In genomic region chr4:43561997-43562768, GRCm38 (mm10) we compare ENCODE assay signal across 8 mouse cellular contexts. TPM values are rescaled to one million over a fixed set of nuclear protein-coding genes. Genes with fewer than 3 reads are reported as not detected.
DNase-seq lines count a peak whose midpoint lies in the region; ATAC-seq and TF ChIP-seq lines count a peak whose summit lies in the region.

Gene Creb3, plus strand, starts transcription at chr4:43562332.
Gene Tln1, minus strand, starts transcription at chr4:43562691.

- peak; percentile 95 for TF ChIP-seq POLR2A in heart, adult 2 months (IDR thresholded peaks at IDR 0.05; ENCODE audit: insufficient read depth, low read depth, low read length)

- intact Hi-C loops in heart, adult 2 months (cut with DNase I), result loop anchor here (2.0 to 5.0 kb wide), 4 partner anchors 15 to 119 kb away; partner anchors contain the start of genes Ccdc107 and Hint2

- peak; percentile 26; the same call in 1 of the 2 replicates for TF ChIP-seq CTCF in heart, adult 2 months (IDR thresholded peaks at IDR 0.05)

- peak; percentile 99 for DNase-seq in 3T3-L1 (ENCODE audit: low read depth, low spot score)
- peak; percentile 83 to 90 for DNase-seq in adrenal gland, postnatal 4 days (ENCODE audit: low spot score in 2 of 2)
- DNase-seq in embryonic facial prominence, embryonic 14.5 days (ENCODE audit: low spot score), result peak; percentile 99
- peak; percentile 94 to 97 for DNase-seq in heart, adult 2 months
- DNase-seq in kidney, adult 8-10 months, result peak; percentile 97
- peak; percentile 89 to 93 for DNase-seq in spleen, postnatal 10 days (ENCODE audit: low spot score in 2 of 2)

- H3K4me2 ChIP-seq in embryonic facial prominence, embryonic 14.5 days (ENCODE audit: low read depth, low read length), result peak within 1 kb of the TSS; percentile 88
- H3K4me2 ChIP-seq in limb, embryonic 13.5 days (replicated peaks), result peak within 1 kb of the TSS; percentile 91
- H3K4me2 ChIP-seq in midbrain, embryonic 16.5 days (ENCODE audit: low read length), result peak within 1 kb of the TSS; percentile 87

- peaks cover 28% of the 10 kb centered on the region for H3K36me3 ChIP-seq in embryonic facial prominence, embryonic 14.5 days (ENCODE audit: control insufficient read depth, insufficient read depth, low read length)
- peaks cover 14% of the 10 kb centered on the region for H3K36me3 ChIP-seq in heart, adult 2 months (ENCODE audit: control insufficient read depth, insufficient read depth, low read length)
- peaks cover 34% of the 10 kb centered on the region for H3K36me3 ChIP-seq in limb, embryonic 13.5 days
- peaks cover 21% of the 10 kb centered on the region for H3K36me3 ChIP-seq in midbrain, embryonic 16.5 days (ENCODE audit: control insufficient read depth, insufficient read depth, low read length)

- WGBS in embryonic facial prominence, embryonic 14.5 days, result under 1% methylated on average over 47 of the region's 62 CpGs
- under 1% methylated on average over 62 of the region's 62 CpGs for WGBS in heart, adult 2 months
- WGBS in limb, embryonic 13.5 days, result under 1% methylated on average over 62 of the region's 62 CpGs
- under 1% methylated on average over 62 of the region's 62 CpGs for WGBS in midbrain, embryonic 16.5 days

- H3K79me2 ChIP-seq in heart, adult 2 months (replicated peaks; ENCODE audit: control insufficient read depth, insufficient read depth, low read length), result peaks cover 7% of the 10 kb centered on the region

- peak; percentile 94 for ATAC-seq in embryonic facial prominence, embryonic 14.5 days (ENCODE audit: low read depth)
- peak; percentile 94 for ATAC-seq in limb, embryonic 13.5 days (ENCODE audit: low FRiP score, low read depth)
- ATAC-seq in midbrain, embryonic 16.5 days, result peak; percentile 97

- peak within 1 kb of the TSS; percentile 99 for H3K27ac ChIP-seq in embryonic facial prominence, embryonic 14.5 days (replicated peaks; ENCODE audit: low read depth, low read length)
- peak within 1 kb of the TSS; percentile 98 for H3K27ac ChIP-seq in heart, adult 2 months
- H3K27ac ChIP-seq in limb, embryonic 13.5 days, result peak within 1 kb of the TSS; percentile 99
- H3K27ac ChIP-seq in midbrain, embryonic 16.5 days (ENCODE audit: low read length), result peak within 1 kb of the TSS; percentile 95

- peak within 1 kb of the TSS; percentile 93 for H3K9ac ChIP-seq in embryonic facial prominence, embryonic 14.5 days (ENCODE audit: low read depth, low read length)
- peak within 1 kb of the TSS; percentile 97 for H3K9ac ChIP-seq in heart, adult 2 months (ENCODE audit: low read depth, low read length)
- peak within 1 kb of the TSS; percentile 93 for H3K9ac ChIP-seq in limb, embryonic 13.5 days
- peak within 1 kb of the TSS; percentile 86 for H3K9ac ChIP-seq in midbrain, embryonic 16.5 days (ENCODE audit: low read depth, low read length)

- no peaks in the 10 kb centered on the region for H3K27me3 ChIP-seq in embryonic facial prominence, embryonic 14.5 days (replicated peaks; ENCODE audit: control insufficient read depth, insufficient read depth, low read length)
- no peaks in the 10 kb centered on the region for H3K27me3 ChIP-seq in heart, adult 2 months (ENCODE audit: control insufficient read depth, insufficient read depth, low read length)
- no peaks in the 10 kb centered on the region for H3K27me3 ChIP-seq in limb, embryonic 13.5 days
- H3K27me3 ChIP-seq in midbrain, embryonic 16.5 days (ENCODE audit: control insufficient read depth, insufficient read depth, low read depth, low read length), result no peaks in the 10 kb centered on the region

- TF ChIP-seq EP300 in heart, adult 2 months (IDR thresholded peaks at IDR 0.05; ENCODE audit: insufficient read depth, low read depth, low read length), result peak; percentile 53

- peak within 1 kb of the TSS; percentile 96 for H3K4me3 ChIP-seq in embryonic facial prominence, embryonic 14.5 days (ENCODE audit: low read depth, low read length)
- peak within 1 kb of the TSS; percentile 61 for H3K4me3 ChIP-seq in heart, adult 2 months
- peak within 1 kb of the TSS; percentile 92 for H3K4me3 ChIP-seq in limb, embryonic 13.5 days
- H3K4me3 ChIP-seq in midbrain, embryonic 16.5 days (ENCODE audit: low read depth, low read length), result peak within 1 kb of the TSS; percentile 62

- H3K4me1 ChIP-seq in embryonic facial prominence, embryonic 14.5 days (ENCODE audit: control insufficient read depth, insufficient read depth, low read length), result peaks cover 39% of the 10 kb centered on the region
- H3K4me1 ChIP-seq in heart, adult 2 months (ENCODE audit: control insufficient read depth, insufficient read depth, low read length), result peaks cover 30% of the 10 kb centered on the region
- peaks cover 55% of the 10 kb centered on the region for H3K4me1 ChIP-seq in limb, embryonic 13.5 days
- peaks cover 45% of the 10 kb centered on the region for H3K4me1 ChIP-seq in midbrain, embryonic 16.5 days (ENCODE audit: control insufficient read depth, insufficient read depth, low read length)

- H3K9me3 ChIP-seq in embryonic facial prominence, embryonic 14.5 days (ENCODE audit: control insufficient read depth, low read length), result no peaks in the 10 kb centered on the region
- H3K9me3 ChIP-seq in limb, embryonic 13.5 days, result no peaks in the 10 kb centered on the region
- no peaks in the 10 kb centered on the region for H3K9me3 ChIP-seq in midbrain, embryonic 16.5 days (replicated peaks; ENCODE audit: control insufficient read depth, low read length, poor library complexity, severe bottlenecking)

RNA-seq across cellular contexts. Expression of gene Creb3, which starts in this region (rescaled TPM):
- 100 to 1,000 TPM; 130 to 160 TPM for total RNA-seq in adrenal gland, postnatal 4 days (2021)
- 79.6 and 83.0 TPM in 2 replicates for polyA plus RNA-seq in embryonic facial prominence, embryonic 14.5 days (2014; fragmentation: Nextera tagmentation; extraction: Ambion mirVana)
- total RNA-seq in heart, adult 2 months (2021), result 10 to 100 TPM; 44.0 to 46.5 TPM
- 29.8 and 36.8 TPM in 2 replicates for polyA plus RNA-seq in heart, adult 2 months (2012; rRNA removed)
- polyA plus RNA-seq in limb, embryonic 13.5 days (2015; fragmentation: Nextera tagmentation; extraction: Ambion mirVana), result 58.7 and 60.0 TPM in 2 replicates
- polyA plus RNA-seq in midbrain, embryonic 16.5 days (2015; fragmentation: Nextera tagmentation; extraction: Ambion mirVana), result 83.4 and 83.7 TPM in 2 replicates

RNA-seq across cellular contexts. Expression of gene Tln1, which starts in this region (rescaled TPM):
- 100 to 1,000 TPM; 209 to 246 TPM for total RNA-seq in adrenal gland, postnatal 4 days (2021)
- polyA plus RNA-seq in embryonic facial prominence, embryonic 14.5 days (2014; fragmentation: Nextera tagmentation; extraction: Ambion mirVana), result 67.8 and 70.2 TPM in 2 replicates
- total RNA-seq in heart, adult 2 months (2021), result 100 to 1,000 TPM; 105 to 109 TPM
- 53.1 and 67.0 TPM in 2 replicates for polyA plus RNA-seq in heart, adult 2 months (2012; rRNA removed)
- 60.4 and 63.6 TPM in 2 replicates for polyA plus RNA-seq in limb, embryonic 13.5 days (2015; fragmentation: Nextera tagmentation; extraction: Ambion mirVana)
- 59.3 and 62.9 TPM in 2 replicates for polyA plus RNA-seq in midbrain, embryonic 16.5 days (2015; fragmentation: Nextera tagmentation; extraction: Ambion mirVana)

Comparison
In these comparisons a context has a peak if more than half of its experiments do, and no peak if none do; other contexts are left out.
1. Peak in every context shown above with its lines: DNase-seq, ATAC-seq, H3K4me3 ChIP-seq and H3K27ac ChIP-seq.